Mouse (Mus musculus) midbrain, embryonic 13.5 days (tissue): Measurements from ENCODE around the gene Ncaph. TPM values are rescaled to one million over a fixed set of nuclear protein-coding genes. Genes with fewer than 3 reads are reported as not detected.
"Not testable (repeated sequence)": the region's sequence is repeated elsewhere in the genome, so short reads cannot be mapped to it uniquely, and the experiment has no call there.

Experiments used
- ATAC-seq: fragments of 200-750 bp; cut with Nextera tagmentation; 2 replicates; pipeline ENCODE4 v1.8.0; 2017; ENCODE audit warnings: mild to moderate bottlenecking, moderate TSS enrichment, moderate library complexity
- H3K27ac ChIP-seq: fragments of 300-500 bp; sonication (generic); 2 replicates; pipeline ENCODE4 v1.5.1; 2015; ENCODE audit warnings: inconsistent platforms, mild to moderate bottlenecking, moderate library complexity
- H3K27me3 ChIP-seq: fragments of 300-500 bp; sonication (generic); 2 replicates; pipeline ENCODE4 v1.6.1; 2015; ENCODE audit warnings: mild to moderate bottlenecking, inconsistent platforms
- H3K36me3 ChIP-seq: fragments of 300-500 bp; sonication (generic); 2 replicates; pipeline ENCODE4 v1.6.1; 2015; ENCODE audit warnings: mild to moderate bottlenecking, inconsistent platforms
- H3K4me1 ChIP-seq: fragments of 300-500 bp; sonication (generic); replicated peaks from 2 replicates; pipeline ENCODE4 v1.6.1; 2015; ENCODE audit warnings: inconsistent platforms
- H3K4me2 ChIP-seq: fragments of 300-500 bp; sonication (generic); replicated peaks from 2 replicates; pipeline ENCODE4 v1.6.1; 2015; ENCODE audit warnings: moderate library complexity, mild to moderate bottlenecking, inconsistent platforms
- H3K4me3 ChIP-seq: fragments of 300-500 bp; sonication (generic); replicated peaks from 2 replicates; pipeline ENCODE4 v1.5.1; 2015; ENCODE audit warnings: mild to moderate bottlenecking, inconsistent platforms
- H3K9ac ChIP-seq: fragments of 300-500 bp; sonication (generic); replicated peaks from 2 replicates; pipeline ENCODE4 v1.6.1; 2015; ENCODE audit warnings: mild to moderate bottlenecking, inconsistent platforms
- H3K9me3 ChIP-seq: fragments of 300-500 bp; sonication (generic); 2 replicates; pipeline ENCODE4 v1.6.1; 2016; ENCODE audit warnings: mild to moderate bottlenecking, inconsistent platforms
- WGBS: fragments of 180-500 bp; shearing (Covaris S2); methylation state at CpG from one replicate; pipeline ENCODE4 v1.1.7; 2015; 5-methylcytosine and 5-hydroxymethylcytosine counted together
- polyA plus RNA-seq: library from polyadenylated mRNA; unstranded; fragments of >200 nt; fragmentation: Nextera tagmentation; extraction: Ambion mirVana; gene quantifications from 2 replicates; pipeline ENCODE4 v1.2.1, GENCODE M21; 2015

Ncaph gene
- polyA plus RNA-seq, 1 experiment from 2014 or later: 35.5 TPM

- Histone ChIP-seq H3K27me3 (no peaks in the 10 kb centered on the region), H3K4me2 (no peak overlapping the region), H3K4me1 (no peaks in the 10 kb centered on the region), H3K36me3 (no peaks in the 10 kb centered on the region), H3K9me3 (no peaks in the 10 kb centered on the region), H3K4me3 (no peak overlapping the region), H3K9ac (no peak overlapping the region), H3K27ac (no peak overlapping the region)
- WGBS: 89% methylated on average over 11 of the region's 11 CpGs
- no peak for ATAC-seq
Observed at GRCm38 (mm10) chr2:127080591-127081218, 53.0 kb downstream of the Ncaph start.

DNA sequence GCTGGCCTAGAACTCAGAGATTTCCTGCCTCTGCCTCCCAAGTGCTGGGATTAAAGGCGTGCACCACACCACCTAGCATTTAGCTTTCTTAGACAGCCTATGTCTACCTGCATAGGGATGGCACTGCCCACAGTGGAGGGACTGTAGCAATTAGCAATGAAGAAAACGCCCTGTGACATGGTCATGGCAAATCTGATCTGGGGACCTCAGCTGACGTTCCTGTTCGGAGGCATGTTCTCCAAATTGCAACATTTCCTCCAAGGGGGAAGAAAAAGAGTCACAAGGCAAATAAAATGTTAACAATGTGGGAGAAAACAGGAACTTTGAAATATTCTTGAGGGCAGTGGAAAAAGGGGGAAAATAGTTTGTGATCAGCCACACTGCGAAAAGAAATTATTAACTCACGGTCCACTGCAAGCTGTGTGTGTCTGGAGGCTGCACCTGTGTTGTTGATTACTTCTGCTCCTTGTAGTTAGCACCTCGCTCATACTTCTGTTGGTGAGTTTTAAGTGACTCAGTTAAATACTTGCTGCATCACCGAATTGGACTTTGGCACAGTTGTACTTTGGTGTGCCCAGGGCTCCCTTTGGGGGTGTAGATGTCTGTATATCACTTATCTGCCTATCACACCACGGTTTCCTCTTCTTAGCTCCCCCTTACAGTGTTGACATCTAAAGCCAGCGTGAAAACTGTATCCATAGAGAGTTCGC, 53.7 kb downstream of the Ncaph start:
- Histone ChIP-seq H3K4me2 (no peak overlapping the region), H3K27ac (no peak overlapping the region), H3K27me3 (no peaks in the 10 kb centered on the region), H3K4me1 (no peaks in the 10 kb centered on the region), H3K36me3 (no peaks in the 10 kb centered on the region), H3K9me3 (no peaks in the 10 kb centered on the region), H3K4me3 (no peak overlapping the region), H3K9ac (no peak overlapping the region)
- WGBS: 91% methylated on average over 11 of the region's 11 CpGs
- no peak for ATAC-seq

DNA sequence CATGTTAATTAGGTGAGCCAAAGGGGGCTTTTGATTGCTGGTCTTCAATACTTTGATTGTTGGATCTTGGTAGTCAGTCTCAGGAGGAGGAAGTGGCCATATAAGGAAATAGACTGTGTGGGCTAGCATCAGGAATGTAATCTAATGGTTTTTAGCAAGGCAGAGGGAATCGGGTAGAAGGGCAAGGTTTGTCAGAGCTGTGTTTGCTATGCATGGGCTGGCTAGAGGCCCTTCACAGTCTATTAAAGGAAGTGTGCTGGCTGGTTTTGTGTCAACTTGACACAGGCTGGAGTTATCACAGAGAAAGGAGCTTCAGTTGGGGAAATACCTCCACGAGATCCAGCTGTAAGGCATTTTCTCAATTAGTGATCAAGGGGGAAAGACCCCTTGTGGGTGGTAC, 54.7 kb downstream of the Ncaph start:
- 84% methylated on average over 2 of the region's 2 CpGs for WGBS
- not testable (repeated sequence) for H3K36me3 ChIP-seq, H3K9me3 ChIP-seq, H3K4me1 ChIP-seq, ATAC-seq, H3K9ac ChIP-seq, H3K4me3 ChIP-seq, H3K27me3 ChIP-seq, H3K4me2 ChIP-seq, H3K27ac ChIP-seq

GRCm38 (mm10) chr2:127077611-127078010, 56.1 kb downstream of the Ncaph start:
- Histone ChIP-seq H3K27me3 (no peaks in the 10 kb centered on the region), H3K4me3 (no peak overlapping the region), H3K36me3 (no peaks in the 10 kb centered on the region), H3K4me2 (no peak overlapping the region), H3K9me3 (no peaks in the 10 kb centered on the region), H3K9ac (no peak overlapping the region), H3K4me1 (no peaks in the 10 kb centered on the region), H3K27ac (no peak overlapping the region)
- ATAC-seq: no peak
- whole genome bisulfite sequencing: 79% methylated on average over 9 of the region's 9 CpGs

DNA sequence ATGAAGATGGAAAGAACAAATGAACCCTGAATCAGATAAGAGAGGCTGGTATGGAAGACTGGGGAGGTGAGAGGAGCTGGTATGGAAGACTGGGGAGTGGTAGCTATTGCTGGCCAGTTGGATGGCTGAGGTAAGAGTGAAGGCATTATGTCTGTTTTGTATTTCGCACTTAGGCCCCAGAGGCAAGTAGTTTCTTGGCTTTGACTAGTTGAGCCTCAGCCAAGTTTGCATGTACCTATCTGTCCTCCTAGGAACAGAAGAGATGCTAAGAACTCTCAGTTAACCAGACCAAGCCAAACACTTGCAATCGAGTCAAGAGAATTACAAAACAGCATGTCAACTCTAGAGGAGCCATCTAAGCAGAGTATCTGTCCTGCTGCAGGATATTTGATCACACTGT, 59.6 kb downstream of the Ncaph start:
- peaks cover 13% of the 10 kb centered on the region for H3K4me1 ChIP-seq
- no peaks in the 10 kb centered on the region for H3K9me3 ChIP-seq
- H3K9ac ChIP-seq: no peak overlapping the region
- WGBS: 90% methylated on average over 2 of the region's 2 CpGs
- ATAC-seq: no peak
- H3K4me3 ChIP-seq: no peak overlapping the region
- H3K4me2 ChIP-seq: no peak overlapping the region
- H3K27me3 ChIP-seq: no peaks in the 10 kb centered on the region
- no peaks in the 10 kb centered on the region for H3K36me3 ChIP-seq
- no peak overlapping the region for H3K27ac ChIP-seq

- peak overlapping the region; percentile 83 for H3K9ac ChIP-seq
- H3K9me3 ChIP-seq: no peaks in the 10 kb centered on the region
- H3K4me2 ChIP-seq: peak overlapping the region; percentile 66
- H3K4me3 ChIP-seq: peak overlapping the region; percentile 74
- ATAC-seq: peak; percentile 76
- no peak overlapping the region for H3K27ac ChIP-seq
- H3K27me3 ChIP-seq: no peaks in the 10 kb centered on the region
- peaks cover 13% of the 10 kb centered on the region for H3K4me1 ChIP-seq
- peaks cover 15% of the 10 kb centered on the region for H3K36me3 ChIP-seq
- 9% methylated on average over 8 of the region's 9 CpGs for WGBS
Observed at GRCm38 (mm10) chr2:127070879-127071278, 62.9 kb downstream of the Ncaph start.

- 0 out of 2 replicates have a peak within 1 kb of the TSS, but pooled peaks have one; percentile 41 for H3K27ac ChIP-seq
- peaks cover 13% of the 10 kb centered on the region for H3K4me1 ChIP-seq
- under 1% methylated on average over 31 of the region's 32 CpGs for WGBS
- H3K9me3 ChIP-seq: no peaks in the 10 kb centered on the region
- peaks cover 19% of the 10 kb centered on the region for H3K36me3 ChIP-seq
- H3K9ac ChIP-seq: peak within 1 kb of the TSS; percentile 83
- peak within 1 kb of the TSS; percentile 66 for H3K4me2 ChIP-seq
- ATAC-seq: peak; percentile 99
- no peaks in the 10 kb centered on the region for H3K27me3 ChIP-seq
- H3K4me3 ChIP-seq: peak within 1 kb of the TSS; percentile 74
Observed at GRCm38 (mm10) chr2:127070435-127070841, 63.3 kb downstream of the Ncaph start, which contains the start of gene Blvra. Blvra (plus strand) TSS chr2:127070665.

DNA sequence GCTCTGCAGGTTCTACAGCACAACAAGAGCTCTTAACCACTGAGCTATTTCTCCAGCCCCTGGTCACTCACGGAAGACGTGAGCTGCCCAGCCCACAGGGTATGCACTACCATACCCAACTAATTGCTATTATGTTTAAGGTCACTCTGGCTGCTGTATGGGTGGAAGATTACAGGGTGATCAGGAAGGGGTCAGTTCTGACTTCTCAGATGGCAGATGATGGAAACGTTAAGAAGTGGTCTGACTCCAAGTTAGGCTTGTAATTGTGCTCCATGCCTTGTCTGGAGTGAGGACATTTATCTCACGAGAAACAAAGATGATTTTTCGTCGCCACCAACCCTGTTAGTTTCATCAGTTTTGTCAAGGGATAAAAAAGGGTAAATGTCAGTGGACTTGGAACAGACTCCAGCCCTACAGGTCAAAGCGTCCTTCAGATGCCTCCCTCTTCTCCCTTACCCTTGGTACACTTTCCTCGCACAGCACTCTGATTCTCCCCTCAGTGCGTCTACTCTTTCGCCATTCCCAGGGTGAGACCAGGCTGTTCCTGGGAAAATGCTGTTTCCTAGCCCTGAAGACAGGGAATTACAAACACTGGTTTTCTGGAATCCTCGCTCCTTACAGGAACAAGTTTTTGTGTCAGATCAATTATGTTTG, 63.8 kb downstream of the Ncaph start:
- 18% methylated on average over 11 of the region's 11 CpGs for WGBS
- H3K27ac ChIP-seq: 0 out of 2 replicates have a peak overlapping the region, but pooled peaks have one; percentile 41
- H3K4me1 ChIP-seq: peaks cover 13% of the 10 kb centered on the region
- H3K36me3 ChIP-seq: peaks cover 19% of the 10 kb centered on the region
- H3K4me3 ChIP-seq: peak overlapping the region; percentile 74
- peak overlapping the region; percentile 83 for H3K9ac ChIP-seq
- H3K9me3 ChIP-seq: no peaks in the 10 kb centered on the region
- peak; percentile 43 for ATAC-seq
- peak overlapping the region; percentile 66 for H3K4me2 ChIP-seq
- H3K27me3 ChIP-seq: no peaks in the 10 kb centered on the region

- Histone ChIP-seq H3K4me2 (no peak overlapping the region), H3K9me3 (no peaks in the 10 kb centered on the region), H3K36me3 (peaks cover 21% of the 10 kb centered on the region), H3K4me1 (peaks cover 13% of the 10 kb centered on the region), H3K27me3 (no peaks in the 10 kb centered on the region), H3K27ac (no peak overlapping the region), H3K4me3 (no peak overlapping the region), H3K9ac (no peak overlapping the region)
- 68% methylated on average over 7 of the region's 7 CpGs for WGBS
- no peak for ATAC-seq
Observed at GRCm38 (mm10) chr2:127068806-127069205, 64.9 kb downstream of the Ncaph start.

DNA sequence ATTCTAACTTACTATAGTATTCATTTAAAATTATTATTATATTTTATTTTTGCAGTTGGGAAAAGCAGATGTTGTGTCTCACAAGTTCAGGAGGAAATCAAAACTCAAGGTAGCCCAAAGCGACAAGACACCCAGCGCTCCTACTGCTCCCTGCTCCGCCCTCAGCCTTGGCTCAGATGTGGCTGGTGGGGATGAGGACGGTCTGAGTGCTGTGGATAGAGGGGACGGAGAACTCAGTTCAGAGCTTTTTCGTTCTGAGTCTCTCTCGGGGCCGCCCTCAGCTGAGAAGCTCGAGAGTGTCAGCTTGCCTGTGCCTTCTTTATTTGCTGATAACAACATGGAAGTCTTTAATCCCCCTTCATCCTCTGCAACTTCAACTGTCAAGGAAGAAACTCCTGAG, 72.3 kb downstream of the Ncaph start:
- Histone ChIP-seq H3K36me3 (peaks cover 66% of the 10 kb centered on the region), H3K27me3 (no peaks in the 10 kb centered on the region), H3K4me2 (no peak overlapping the region), H3K9me3 (no peaks in the 10 kb centered on the region), H3K4me3 (no peak overlapping the region), H3K4me1 (no peaks in the 10 kb centered on the region), H3K27ac (no peak overlapping the region), H3K9ac (no peak overlapping the region)
- no peak for ATAC-seq
- 94% methylated on average over 9 of the region's 9 CpGs for whole genome bisulfite sequencing
